Mouse (Mus musculus) MEL (cell line): ENCODE data around the gene Bmp2k. TPM values are rescaled to one million over a fixed set of nuclear protein-coding genes. Genes with fewer than 3 reads are reported as not detected.

Experiments used
- DNase-seq: peaks from one replicate; pipeline ENCODE4 v3.0.0; 2011; ENCODE audit warnings: low read depth, low spot score
- H3K27ac ChIP-seq: 2 replicates; pipeline ENCODE4 v1.5.1; 2012; ENCODE audit warnings: low read depth, mild to moderate bottlenecking, control low read depth, low read length, moderate library complexity; ENCODE audit not compliant: control insufficient read depth
- H3K27me3 ChIP-seq, 2 experiments: fragments of 150-350 bp in 1 of 2; sonication (generic) in 1 of 2; 2 replicates each; pipeline ENCODE4 v1.6.1; 2012; ENCODE audit warnings: low read length in 2 of 2, mild to moderate bottlenecking in 2 of 2, improper control_type of control experiment in 1 of 2, moderate library complexity in 1 of 2; ENCODE audit not compliant: insufficient read depth in 2 of 2, control insufficient read depth in 1 of 2
- H3K36me3 ChIP-seq, 2 experiments: 2 replicates each; pipeline ENCODE4 v1.6.1; 2012 to 2014; ENCODE audit warnings: low read length in 2 of 2, improper control_type of control experiment in 1 of 2, inconsistent platforms in 1 of 2, mild to moderate bottlenecking in 1 of 2; ENCODE audit not compliant: insufficient read depth in 2 of 2, control insufficient read depth in 1 of 2
- H3K4me1 ChIP-seq, 2 experiments: fragments of 150-350 bp in 1 of 2; sonication (generic) in 1 of 2; 2 replicates each; pipeline ENCODE4 v1.6.1; 2012; ENCODE audit warnings: low read length in 2 of 2, improper control_type of control experiment in 1 of 2, mild to moderate bottlenecking in 1 of 2; ENCODE audit not compliant: insufficient read depth in 2 of 2, control insufficient read depth in 1 of 2
- H3K4me3 ChIP-seq, 2 experiments: fragments of 150-350 bp in 1 of 2; sonication (generic) in 1 of 2; 2 replicates each; pipeline ENCODE4 v1.5.1; 2012; ENCODE audit warnings: low read depth in 2 of 2, low read length in 2 of 2, mild to moderate bottlenecking in 2 of 2, moderate library complexity in 2 of 2, control low read depth in 1 of 2, improper control_type of control experiment in 1 of 2; ENCODE audit not compliant: control insufficient read depth in 1 of 2, insufficient read depth in 1 of 2
- H3K79me2 ChIP-seq: 2 replicates; pipeline ENCODE4 v1.6.1; 2012; ENCODE audit warnings: mild to moderate bottlenecking, low read length, moderate library complexity; ENCODE audit not compliant: control insufficient read depth, poor library complexity, insufficient read depth
- H3K9ac ChIP-seq: 2 replicates; pipeline ENCODE4 v1.6.1; 2012; ENCODE audit warnings: low read depth, mild to moderate bottlenecking, control low read depth, low read length, moderate library complexity; ENCODE audit not compliant: control insufficient read depth, poor library complexity, severe bottlenecking
- H3K9me3 ChIP-seq: fragments of 150-350 bp; sonication (generic); replicated peaks from 2 replicates; pipeline ENCODE4 v1.6.1; 2012; ENCODE audit warnings: mild to moderate bottlenecking, low read length, improper control_type of control experiment, moderate library complexity; ENCODE audit not compliant: insufficient read depth
- CTCF ChIP-seq, 3 experiments: IDR thresholded peaks in 2 of 3; conservative IDR thresholded peaks in 1 of 3; 2 replicates each; pipeline ENCODE4 v1.5.1; 2011 to 2012; ENCODE audit warnings: low read length in 3 of 3, low read depth in 2 of 3, mild to moderate bottlenecking in 2 of 3, improper control_type of control experiment in 1 of 3, inconsistent platforms in 1 of 3, mixed read lengths in 1 of 3, moderate library complexity in 1 of 3; ENCODE audit not compliant: control insufficient read depth in 1 of 3, insufficient read depth in 1 of 3, poor library complexity in 1 of 3, severe bottlenecking in 1 of 3
- ELF1 ChIP-seq: IDR thresholded peaks from 2 replicates; pipeline ENCODE4 v1.6.1; 2014; ENCODE audit warnings: low read depth, mild to moderate bottlenecking, inconsistent platforms, low read length, improper control_type of control experiment, moderate library complexity
- GATA1 ChIP-seq: IDR thresholded peaks from 2 replicates; pipeline ENCODE4 v1.6.1; 2011; ENCODE audit warnings: low read depth, low read length, improper control_type of control experiment
- JUND ChIP-seq: IDR thresholded peaks from 2 replicates; pipeline ENCODE4 v1.6.1; 2011; ENCODE audit warnings: low read depth, mild to moderate bottlenecking, improper control_type of control experiment, low read length
- KAT2A ChIP-seq: conservative IDR thresholded peaks from 2 replicates; pipeline ENCODE4 v1.6.1; 2012; ENCODE audit warnings: low read depth, low read length, improper control_type of control experiment, inconsistent platforms
- MAZ ChIP-seq: IDR thresholded peaks from 2 replicates; pipeline ENCODE4 v1.6.1; 2012; ENCODE audit warnings: low read depth, mild to moderate bottlenecking, inconsistent platforms, low read length, improper control_type of control experiment
- MXI1 ChIP-seq: IDR thresholded peaks from 2 replicates; pipeline ENCODE4 v1.6.1; 2011; ENCODE audit warnings: mild to moderate bottlenecking, low read depth, low read length, improper control_type of control experiment
- MYB ChIP-seq: IDR thresholded peaks from 2 replicates; pipeline ENCODE4 v1.6.1; 2011; ENCODE audit warnings: mild to moderate bottlenecking, low read depth, low read length, improper control_type of control experiment
- NRF1 ChIP-seq: IDR thresholded peaks from 2 replicates; pipeline ENCODE4 v1.6.1; 2014; ENCODE audit warnings: low read depth, mild to moderate bottlenecking, inconsistent platforms, low read length, improper control_type of control experiment, moderate library complexity; ENCODE audit not compliant: poor library complexity, insufficient read depth, severe bottlenecking
- POLR2A ChIP-seq, 2 experiments: IDR thresholded peaks; 2 replicates each; pipeline ENCODE4 v1.6.1; 2011 to 2012; ENCODE audit warnings: low read length in 2 of 2, mild to moderate bottlenecking in 2 of 2, control low read depth in 1 of 2, improper control_type of control experiment in 1 of 2, low read depth in 1 of 2, moderate library complexity in 1 of 2; ENCODE audit not compliant: control insufficient read depth in 1 of 2, insufficient read depth in 1 of 2, poor library complexity in 1 of 2
- TBP ChIP-seq: IDR thresholded peaks from 2 replicates; pipeline ENCODE4 v1.8.0; 2011; ENCODE audit warnings: low read depth, low read length, improper control_type of control experiment
- USF1 ChIP-seq: IDR thresholded peaks from 2 replicates; pipeline ENCODE4 v1.6.1; 2014; ENCODE audit warnings: low read depth, mild to moderate bottlenecking, inconsistent platforms, low read length, improper control_type of control experiment, moderate library complexity
- USF2 ChIP-seq, 2 experiments: IDR thresholded peaks; 2 replicates each; pipeline ENCODE4 v1.6.1; 2011 to 2012; ENCODE audit warnings: improper control_type of control experiment in 2 of 2, low read length in 2 of 2, borderline replicate concordance in 1 of 2, inconsistent platforms in 1 of 2, low read depth in 1 of 2, mild to moderate bottlenecking in 1 of 2; ENCODE audit not compliant: insufficient read depth in 1 of 2
- ZC3H11A ChIP-seq: IDR thresholded peaks from 2 replicates; pipeline ENCODE4 v1.6.1; 2012; ENCODE audit warnings: low read depth, mild to moderate bottlenecking, inconsistent platforms, low read length, improper control_type of control experiment
- ZKSCAN1 ChIP-seq: IDR thresholded peaks from 2 replicates; pipeline ENCODE4 v1.6.1; 2012; ENCODE audit warnings: low read depth, mild to moderate bottlenecking, inconsistent platforms, low read length, improper control_type of control experiment, moderate library complexity
- ZMIZ1 ChIP-seq: IDR thresholded peaks from 2 replicates; pipeline ENCODE4 v1.6.1; 2012; ENCODE audit warnings: low read depth, mild to moderate bottlenecking, inconsistent platforms, low read length, improper control_type of control experiment, moderate library complexity
- ZNF384 ChIP-seq: IDR thresholded peaks from 2 replicates; pipeline ENCODE4 v1.6.1; 2012; ENCODE audit warnings: low read depth, mild to moderate bottlenecking, inconsistent platforms, low read length, improper control_type of control experiment
- polyA plus RNA-seq, 2 experiments: library from polyadenylated mRNA; stranded (reverse) in 1 of 2; unstranded in 1 of 2; fragments of >175 nt in 1 of 2; fragments of >200 nt in 1 of 2; gene quantifications; 2 replicates each; pipeline versions ENCODE4 v1.2.1 to v1.2.4; 2012; ENCODE audit warnings: low replicate concordance in 2 of 2, low read depth in 1 of 2; ENCODE audit not compliant: insufficient read length in 2 of 2, insufficient read depth in 1 of 2, missing spikeins in 1 of 2
- total RNA-seq: library from RNA; depleted of rRNA; stranded (reverse); fragments of 300-350 nt; gene quantifications from 2 replicates; pipeline ENCODE4 v1.2.3, GENCODE M21; 2012

Gene Bmp2k
- total and polyA plus RNA-seq, 3 experiments = 10.8 to 16.3 TPM; not detected in 1

DNA sequence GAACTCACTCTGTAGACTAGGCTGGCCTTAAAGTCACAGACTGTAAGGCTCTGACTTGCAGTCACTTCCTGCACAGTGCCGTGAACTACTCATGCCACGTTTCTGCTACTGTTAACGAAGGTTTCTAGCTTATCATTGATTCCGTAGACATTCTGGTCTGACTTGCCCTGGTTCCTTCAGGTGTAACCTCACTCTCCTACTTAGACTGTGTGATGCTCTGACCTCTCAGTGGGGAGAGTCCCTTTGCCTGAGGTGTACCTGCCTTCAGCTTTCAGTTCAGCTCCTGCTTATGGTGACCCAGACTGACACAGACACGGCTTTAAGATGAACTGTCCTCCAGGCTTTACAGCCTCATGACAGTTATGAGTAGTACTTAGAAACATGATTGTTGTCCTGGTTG, 56.7 kb downstream of the Bmp2k start:
- Histone ChIP-seq H3K27me3 (no peaks in the 10 kb centered on the region), H3K27ac (no peak overlapping the region), H3K79me2 (no peaks in the 10 kb centered on the region), H3K4me1 (no peaks in the 10 kb centered on the region), H3K4me3 (no peak overlapping the region), H3K9me3 (no peaks in the 10 kb centered on the region), H3K9ac (no peak overlapping the region), H3K36me3 (peaks cover 3 to 5% of the 10 kb centered on the region in 2 experiments)
- DNase-seq = no peak
- TF ChIP-seq POLR2A (IDR thresholded peaks at IDR 0.05; ENCODE audit: control insufficient read depth in 1 of 2, insufficient read depth in 1 of 2, low read depth in 1 of 2, low read length in 2 of 2, poor library complexity in 1 of 2) (no peak), USF2 (IDR thresholded peaks at IDR 0.05; ENCODE audit: borderline replicate concordance in 1 of 2, insufficient read depth in 1 of 2, low read depth in 1 of 2, low read length in 2 of 2) (no peak), ZMIZ1 (no peak), MAZ (no peak)

DNA sequence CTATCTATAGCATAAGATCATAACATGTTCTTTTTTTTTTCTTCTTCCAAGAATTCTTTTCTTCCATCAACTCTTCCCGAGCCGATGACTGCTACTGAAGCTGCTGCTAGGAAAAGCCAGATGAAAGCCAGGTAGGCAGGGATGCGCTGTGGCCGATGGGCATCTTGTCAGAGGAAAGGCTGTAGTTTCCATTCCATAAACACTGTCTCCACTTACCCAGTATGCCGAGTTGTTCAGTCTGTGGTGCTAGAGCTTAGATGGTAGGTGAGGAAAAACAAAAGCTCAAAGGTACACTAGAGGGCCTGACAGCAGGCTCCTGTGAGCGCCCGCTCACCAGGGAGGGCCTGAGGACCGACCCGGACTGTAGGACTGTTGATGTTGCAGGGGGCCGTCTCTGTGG, 57.3 kb downstream of the Bmp2k start:
- Histone ChIP-seq H3K27ac (no peak overlapping the region), H3K27me3 (no peaks in the 10 kb centered on the region), H3K79me2 (no peaks in the 10 kb centered on the region), H3K4me3 (no peak overlapping the region), H3K4me1 (no peaks in the 10 kb centered on the region), H3K9me3 (no peaks in the 10 kb centered on the region), H3K9ac (no peak overlapping the region), H3K36me3 (peaks cover 3 to 7% of the 10 kb centered on the region in 2 experiments)
- no peak for TF ChIP-seq MYB
- TF ChIP-seq USF1 = no peak
- TF ChIP-seq NRF1 = no peak
- no peak for TF ChIP-seq JUND
- no peak for TF ChIP-seq ZC3H11A
- no peak for TF ChIP-seq TBP
- TF ChIP-seq MXI1 = no peak
- TF ChIP-seq ELF1 = no peak
- no peak for TF ChIP-seq GATA1
- no peak for TF ChIP-seq KAT2A
- TF ChIP-seq CTCF (IDR thresholded peaks at IDR 0.05 in 2 of 3, conservative IDR thresholded peaks at IDR 0.05 in 1 of 3; ENCODE audit: control insufficient read depth in 1 of 3, insufficient read depth in 1 of 3, low read depth in 2 of 3, low read length in 3 of 3, poor library complexity in 1 of 3, severe bottlenecking in 1 of 3) = no peak
- TF ChIP-seq ZKSCAN1 = no peak
- TF ChIP-seq ZNF384 = no peak
- DNase-seq = no peak
